In the genomic region with DNA sequence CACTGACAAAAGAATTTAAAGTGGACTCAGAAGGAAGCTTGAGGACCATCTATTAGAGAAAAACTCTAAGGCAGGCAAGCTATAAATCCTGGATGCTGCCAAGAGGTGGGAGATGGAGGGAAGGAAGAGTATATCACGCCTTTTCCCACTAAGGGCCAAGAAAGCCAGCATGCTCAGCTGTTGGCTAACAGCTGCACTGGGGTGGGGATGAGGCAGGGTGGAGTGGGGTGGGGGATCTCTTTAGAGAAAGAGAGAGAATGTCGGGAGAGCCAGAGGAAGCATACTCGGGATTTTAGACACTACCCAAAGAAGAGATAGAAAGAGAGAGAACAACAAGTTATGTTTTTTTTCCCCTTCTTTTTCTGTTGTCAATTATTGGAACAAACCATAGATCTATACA, we compare ENCODE assay signal across 16 mouse cellular contexts.
"Had no signal": no experiment of that assay in that cellular context is flagged by ENCODE, and none has a peak within 500 bp of the region (broad histone marks: within the 10 kb centered on the region; RNA-seq: fewer than 3 reads in every experiment).

No protein-coding gene starts in this region.

- H3K9me3 ChIP-seq: neural tube, embryonic 13.5 days; neural tube, embryonic 15.5 days; stomach, embryonic 15.5 days had no signal

- H3K27me3 ChIP-seq: neural tube, embryonic 13.5 days; neural tube, embryonic 15.5 days; stomach, embryonic 15.5 days had no signal

- H3K27ac ChIP-seq: neural tube, embryonic 13.5 days; neural tube, embryonic 15.5 days; stomach, embryonic 15.5 days; stomach, postnatal 0 days had no signal

- H3K36me3 ChIP-seq: neural tube, embryonic 13.5 days; neural tube, embryonic 15.5 days; stomach, embryonic 15.5 days had no signal

- H3K4me2 ChIP-seq: neural tube, embryonic 13.5 days; neural tube, embryonic 15.5 days; stomach, embryonic 15.5 days had no signal

- DNase-seq: retina, postnatal 1 day; right cerebral cortex, adult 18-20 months; right cerebral cortex, postnatal 14 days; right cerebral cortex, postnatal 25 days; right cerebral cortex, postnatal 4 days; spleen, adult 18-20 months; thymus, adult 18-20 months; thymus, adult 2 months; thymus, postnatal 14 days; thymus, postnatal 25 days; thymus, postnatal 36 days; thymus, postnatal 4 days had no signal

- H3K4me1 ChIP-seq: neural tube, embryonic 13.5 days; neural tube, embryonic 15.5 days; stomach, embryonic 15.5 days had no signal

- H3K9ac ChIP-seq: neural tube, embryonic 13.5 days; neural tube, embryonic 15.5 days; stomach, embryonic 15.5 days had no signal

- H3K4me3 ChIP-seq: neural tube, embryonic 13.5 days; neural tube, embryonic 15.5 days; stomach, embryonic 15.5 days had no signal
